Mouse (Mus musculus) T-helper 17 cell (primary cell): ENCODE measurements at regions not wholly inside any gene's neighbourhood (a gene's known extent, or its start where the extent isn't known, plus 50 kb on each side); places are given as distances from the start of the nearest gene placed in this dataset.

Experiments used
- in situ Hi-C, 2 experiments: fragments of 300-600 bp; cut with MboI, MseI; formaldehyde crosslinking; loops; 1 replicate in 1 of 2; 2 replicates in 1 of 2; pipeline ENCODE4 v1.15.1; 2025; ENCODE audit warnings: high pct_unique_total_duplicates in 2 of 2

GRCm38 (mm10) chr14:29869930-29870329, 98.2 kb upstream of the Selenok start:
- in situ Hi-C loops = no loop called here

- in situ Hi-C loops = no loop called here
Measured at GRCm38 (mm10) chr14:29876668-29877067, 91.4 kb upstream of the Selenok start.

GRCm38 (mm10) chr14:29877671-29878422, 90.3 kb upstream of the Selenok start:
- in situ Hi-C loops = no loop called here

GRCm38 (mm10) chr14:29878423-29878800, 89.7 kb upstream of the Selenok start:
- in situ Hi-C loops = no loop called here

- in situ Hi-C loops = no loop called here
Measured at GRCm38 (mm10) chr14:29879283-29879682, 88.8 kb upstream of the Selenok start.

- in situ Hi-C loops = no loop called here
Measured at GRCm38 (mm10) chr14:29882666-29883344, 85.3 kb upstream of the Selenok start.

GRCm38 (mm10) chr14:29895332-29895988, 72.6 kb upstream of the Selenok start:
- in situ Hi-C loops = no loop called here

- in situ Hi-C loops = no loop called here
Measured at GRCm38 (mm10) chr14:29895989-29896675, 72.0 kb upstream of the Selenok start.

- in situ Hi-C loops = no loop called here
Measured at GRCm38 (mm10) chr14:29900931-29901330, 67.2 kb upstream of the Selenok start.

- in situ Hi-C loops = no loop called here
Measured at GRCm38 (mm10) chr14:29903574-29903973, 64.5 kb upstream of the Selenok start.

- in situ Hi-C loops = no loop called here
Measured at GRCm38 (mm10) chr14:29904856-29905255, 63.3 kb upstream of the Selenok start.

GRCm38 (mm10) chr14:29909741-29910140, 58.4 kb upstream of the Selenok start:
- in situ Hi-C loops = no loop called here
